Mouse (Mus musculus) G1E (cell line): ENCODE results near the gene Egr2.

Experiments used
- CTCF ChIP-seq: IDR thresholded peaks from 2 replicates; pipeline ENCODE4 v1.5.1; 2012; ENCODE audit warnings: low read depth, low read length, inconsistent platforms, mixed read lengths
- GATA1 ChIP-seq: IDR thresholded peaks from 2 replicates; pipeline ENCODE4 v1.6.1; 2012; ENCODE audit warnings: borderline replicate concordance, low read length, inconsistent platforms, mixed read lengths
- TAL1 ChIP-seq: conservative IDR thresholded peaks from 2 replicates; pipeline ENCODE4 v1.6.1; 2012; ENCODE audit warnings: low read depth, low read length, inconsistent platforms, mixed read lengths

DNA sequence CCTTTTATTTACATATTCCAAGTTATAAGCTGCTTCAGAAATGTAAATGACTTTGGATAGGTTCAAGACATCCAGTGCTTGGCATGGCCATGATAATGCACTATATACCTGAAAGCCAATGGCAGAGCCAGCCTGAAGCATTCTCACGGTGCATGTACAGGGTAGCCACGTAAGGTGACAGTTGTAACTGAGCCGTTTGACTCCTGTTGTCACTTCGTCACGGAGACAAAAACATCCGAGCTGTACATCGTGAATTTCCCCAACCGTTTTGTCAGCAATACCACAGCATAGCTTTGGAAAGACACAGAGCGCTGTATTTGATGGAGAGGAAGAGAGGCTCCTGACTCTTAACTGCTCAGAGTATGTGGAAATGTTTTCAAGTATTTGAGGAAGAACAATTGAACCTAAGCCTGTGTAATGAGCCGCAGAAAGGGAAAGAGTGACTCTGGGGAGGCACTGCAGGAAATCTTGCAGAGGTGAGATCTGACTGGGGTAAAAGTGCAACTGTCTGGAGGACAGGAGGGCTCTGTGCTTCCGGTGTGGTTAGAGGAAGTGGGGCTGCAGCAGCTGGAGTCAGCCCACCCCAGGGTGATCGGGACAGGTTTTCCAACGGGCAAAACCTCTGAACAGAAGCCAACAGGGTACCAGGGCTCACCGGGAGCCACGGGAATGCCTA, 31.8 kb upstream of the Egr2 start:
- TF ChIP-seq CTCF (no peak), GATA1 (no peak), TAL1 (no peak)
